Mouse (Mus musculus) hindbrain, embryonic 15.5 days (tissue): ENCODE results near the gene Mcu. TPM values are rescaled to one million over a fixed set of nuclear protein-coding genes. Genes with fewer than 3 reads are reported as not detected.

Experiments used
- ATAC-seq: fragments of 200-750 bp; cut with Nextera tagmentation; 2 replicates; pipeline ENCODE4 v1.8.0; 2017; ENCODE audit warnings: low read depth, moderate number of reproducible peaks, moderate TSS enrichment; ENCODE audit not compliant: low FRiP score
- H3K27ac ChIP-seq: fragments of 300-500 bp; sonication (generic); replicated peaks from 2 replicates; pipeline ENCODE4 v1.5.1; 2015; ENCODE audit warnings: mild to moderate bottlenecking, inconsistent platforms
- H3K27me3 ChIP-seq: fragments of 300-500 bp; sonication (generic); 2 replicates; pipeline ENCODE4 v1.6.1; 2015; ENCODE audit warnings: control low read depth, inconsistent platforms
- H3K36me3 ChIP-seq: fragments of 300-500 bp; sonication (generic); 2 replicates; pipeline ENCODE4 v1.6.1; 2015; ENCODE audit warnings: control low read depth, inconsistent platforms
- H3K4me1 ChIP-seq: fragments of 300-500 bp; sonication (generic); replicated peaks from 2 replicates; pipeline ENCODE4 v1.6.1; 2015; ENCODE audit warnings: control low read depth, inconsistent platforms
- H3K4me2 ChIP-seq: fragments of 300-500 bp; sonication (generic); 2 replicates; pipeline ENCODE4 v1.6.1; 2015; ENCODE audit warnings: moderate library complexity, mild to moderate bottlenecking, inconsistent platforms
- H3K4me3 ChIP-seq: fragments of 300-500 bp; sonication (generic); 2 replicates; pipeline ENCODE4 v1.5.1; 2015; ENCODE audit warnings: mild to moderate bottlenecking, inconsistent platforms
- H3K9ac ChIP-seq: fragments of 300-500 bp; sonication (generic); 2 replicates; pipeline ENCODE4 v1.6.1; 2015; ENCODE audit warnings: inconsistent platforms
- H3K9me3 ChIP-seq: fragments of 300-500 bp; sonication (generic); 2 replicates; pipeline ENCODE4 v1.6.1; 2016; ENCODE audit warnings: control low read depth, inconsistent platforms
- WGBS: fragments of 180-500 bp; shearing (Covaris S2); methylation state at CpG from one replicate; pipeline ENCODE4 v1.1.7; 2015; 5-methylcytosine and 5-hydroxymethylcytosine counted together
- polyA plus RNA-seq: library from polyadenylated mRNA; unstranded; fragments of >200 nt; fragmentation: Nextera tagmentation; extraction: Ambion mirVana; gene quantifications from 2 replicates; pipeline ENCODE4 v1.2.1, GENCODE M21; 2015

Mcu gene
- polyA plus RNA-seq, 1 experiment from 2014 or later = 34.6 TPM

DNA sequence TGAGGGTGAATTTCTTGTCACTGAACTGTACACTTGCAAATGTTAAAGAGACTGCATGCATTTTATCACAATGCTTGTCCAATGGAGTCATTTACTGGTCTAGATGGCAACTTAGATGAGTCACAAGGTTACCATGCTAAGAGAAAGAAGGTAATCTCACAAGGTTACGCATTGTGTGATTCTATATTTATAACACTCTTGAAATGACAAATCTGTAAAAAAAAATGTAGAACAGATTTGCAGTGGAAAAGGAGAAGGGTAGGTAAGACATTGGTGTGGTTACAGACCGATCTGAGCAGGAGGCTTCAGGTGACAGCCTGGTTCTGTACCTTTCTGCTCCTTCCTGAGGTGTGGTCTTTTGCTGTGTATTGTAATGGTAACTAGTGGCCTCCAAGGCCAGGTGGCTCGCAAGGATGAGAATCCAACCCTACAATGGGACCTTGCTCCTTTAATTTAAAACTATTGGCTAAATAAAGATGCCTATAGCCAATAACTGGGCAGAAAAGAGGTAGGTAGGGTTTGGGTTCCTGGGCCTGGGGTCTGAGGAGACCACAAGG is 35.8 kb downstream of the Mcu start:
- no peak for ATAC-seq
- Histone ChIP-seq H3K4me1 (peaks cover 7% of the 10 kb centered on the region), H3K9ac (no peak overlapping the region), H3K9me3 (no peaks in the 10 kb centered on the region), H3K4me2 (no peak overlapping the region), H3K36me3 (no peaks in the 10 kb centered on the region), H3K27me3 (no peaks in the 10 kb centered on the region), H3K27ac (no peak overlapping the region), H3K4me3 (no peak overlapping the region)
- WGBS = 95% methylated on average over 3 of the region's 3 CpGs

DNA sequence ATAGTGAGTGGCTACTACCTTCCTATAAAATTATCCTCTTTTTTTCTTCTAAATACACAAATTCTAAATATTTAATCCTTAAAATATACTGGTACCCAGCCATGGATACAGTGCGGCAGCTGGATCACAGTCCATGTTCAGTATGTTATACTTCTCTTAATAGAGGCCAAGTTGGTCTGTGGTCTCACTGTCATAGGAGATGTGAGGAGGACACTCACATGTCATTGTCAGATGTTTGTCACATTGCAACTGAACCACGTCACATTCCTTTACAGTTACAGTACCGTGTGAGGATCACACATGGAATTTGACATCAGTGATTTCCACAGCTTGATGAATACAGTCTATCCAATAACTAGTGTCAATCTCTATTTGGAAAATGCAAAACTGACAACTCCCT is 36.8 kb downstream of the Mcu start:
- peaks cover 7% of the 10 kb centered on the region for H3K4me1 ChIP-seq
- no peaks in the 10 kb centered on the region for H3K36me3 ChIP-seq
- H3K4me2 ChIP-seq = no peak overlapping the region
- 92% methylated on average over 3 of the region's 3 CpGs for WGBS
- no peaks in the 10 kb centered on the region for H3K9me3 ChIP-seq
- no peak overlapping the region for H3K27ac ChIP-seq
- ATAC-seq = no peak
- no peak overlapping the region for H3K9ac ChIP-seq
- H3K27me3 ChIP-seq = no peaks in the 10 kb centered on the region
- H3K4me3 ChIP-seq = no peak overlapping the region

DNA sequence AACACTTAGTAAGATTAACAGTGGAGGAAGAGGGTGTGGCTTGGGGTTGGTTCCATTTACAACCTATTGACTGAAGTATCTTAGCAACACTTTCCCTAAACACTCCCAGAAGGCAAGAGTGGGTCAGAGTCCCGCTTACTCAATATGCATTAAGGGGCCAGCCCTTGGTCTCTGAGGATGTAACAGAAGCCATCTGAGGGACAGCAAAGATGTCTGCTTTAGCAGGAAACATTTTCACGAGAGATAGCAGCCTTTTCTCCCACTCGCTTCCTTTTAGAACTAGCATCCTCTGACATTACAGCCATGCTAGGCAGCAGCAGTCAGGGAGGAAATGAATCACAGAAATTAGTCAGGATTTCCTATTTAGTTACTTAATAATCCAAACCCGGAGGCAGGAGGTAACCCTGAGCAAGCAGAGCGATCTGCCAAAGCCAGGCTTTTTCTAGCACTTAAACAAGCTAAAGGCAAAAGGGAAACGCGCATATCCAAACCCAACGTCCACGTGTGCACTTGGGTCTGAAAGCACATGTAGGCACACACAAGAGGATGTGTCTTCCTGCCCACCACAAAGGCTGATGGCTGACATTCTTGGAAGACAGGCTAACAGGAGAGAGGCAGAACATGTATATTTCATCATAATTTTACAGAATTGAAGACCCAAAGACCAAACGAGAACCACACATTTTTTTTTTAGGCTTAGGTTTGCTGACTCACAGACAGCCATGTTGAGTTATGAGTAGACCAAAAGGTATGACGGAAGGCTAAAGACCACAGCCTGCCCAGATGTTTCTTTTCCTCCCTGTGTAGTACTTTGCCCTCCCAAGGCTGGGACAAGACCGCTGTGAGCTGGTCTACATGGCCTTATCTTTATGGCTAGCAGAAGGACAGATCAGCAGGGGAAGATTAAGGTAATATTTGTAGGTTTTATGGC is 38.4 kb downstream of the Mcu start:
- Histone ChIP-seq H3K27me3 (no peaks in the 10 kb centered on the region), H3K36me3 (no peaks in the 10 kb centered on the region), H3K27ac (0 out of 2 replicates have a peak overlapping the region, but pooled peaks have one; percentile 22), H3K9ac (no peak overlapping the region), H3K9me3 (peaks cover under 1% of the 10 kb centered on the region; the same call in 1 of the 2 replicates), H3K4me3 (no peak overlapping the region), H3K4me1 (peaks cover 7% of the 10 kb centered on the region), H3K4me2 (no peak overlapping the region)
- 59% methylated on average over 12 of the region's 12 CpGs for WGBS
- no peak for ATAC-seq

DNA sequence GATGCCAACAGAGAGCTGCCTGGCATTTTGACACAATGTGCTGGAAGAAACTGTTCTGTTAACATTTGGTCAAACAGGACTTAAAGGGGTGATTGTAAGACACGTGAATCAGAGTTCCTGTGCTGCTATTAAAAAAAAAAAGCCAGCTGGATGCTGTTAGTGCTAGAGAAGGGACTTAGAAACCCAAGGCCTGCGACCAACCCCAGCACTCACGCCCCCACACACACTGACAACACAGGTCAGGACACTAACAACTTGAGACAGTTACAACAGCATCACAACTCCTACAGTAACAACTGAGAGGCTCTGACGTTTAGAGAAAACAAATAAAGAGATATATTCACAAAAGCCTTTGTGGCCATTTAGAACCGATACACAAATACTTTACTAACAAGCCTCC is 40.2 kb downstream of the Mcu start:
- Histone ChIP-seq H3K27me3 (no peaks in the 10 kb centered on the region), H3K4me3 (no peak overlapping the region), H3K27ac (no peak overlapping the region), H3K4me1 (peaks cover 7% of the 10 kb centered on the region), H3K9me3 (peaks cover 6% of the 10 kb centered on the region; the same call in 1 of the 2 replicates), H3K36me3 (no peaks in the 10 kb centered on the region), H3K9ac (no peak overlapping the region), H3K4me2 (no peak overlapping the region)
- no peak for ATAC-seq
- WGBS = 58% methylated on average over 5 of the region's 5 CpGs

DNA sequence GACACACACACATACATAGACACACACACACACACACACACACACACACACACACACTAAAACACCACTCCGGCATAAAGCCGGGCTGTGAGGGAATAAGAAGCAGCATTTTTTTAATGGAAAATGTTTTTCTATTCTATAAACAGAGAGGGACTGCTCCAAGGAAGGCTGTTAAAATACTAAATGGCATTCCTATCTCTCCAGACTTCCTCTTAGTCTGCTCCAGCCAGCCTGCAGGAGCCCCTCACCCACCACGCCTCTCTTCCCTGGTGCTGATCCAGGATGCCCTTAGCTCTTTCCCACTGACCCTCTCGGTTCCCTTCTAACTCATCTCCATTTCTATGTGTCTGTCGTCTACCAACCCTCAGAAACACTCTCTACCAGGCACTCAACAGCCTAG is 44.5 kb downstream of the Mcu start:
- Histone ChIP-seq H3K9ac (no peak overlapping the region), H3K27ac (no peak overlapping the region), H3K4me2 (no peak overlapping the region), H3K36me3 (no peaks in the 10 kb centered on the region), H3K4me3 (no peak overlapping the region), H3K9me3 (peaks cover 6% of the 10 kb centered on the region; the same call in 1 of the 2 replicates), H3K27me3 (no peaks in the 10 kb centered on the region), H3K4me1 (no peaks in the 10 kb centered on the region)
- WGBS = 94% methylated on average over 5 of the region's 5 CpGs
- ATAC-seq = no peak

DNA sequence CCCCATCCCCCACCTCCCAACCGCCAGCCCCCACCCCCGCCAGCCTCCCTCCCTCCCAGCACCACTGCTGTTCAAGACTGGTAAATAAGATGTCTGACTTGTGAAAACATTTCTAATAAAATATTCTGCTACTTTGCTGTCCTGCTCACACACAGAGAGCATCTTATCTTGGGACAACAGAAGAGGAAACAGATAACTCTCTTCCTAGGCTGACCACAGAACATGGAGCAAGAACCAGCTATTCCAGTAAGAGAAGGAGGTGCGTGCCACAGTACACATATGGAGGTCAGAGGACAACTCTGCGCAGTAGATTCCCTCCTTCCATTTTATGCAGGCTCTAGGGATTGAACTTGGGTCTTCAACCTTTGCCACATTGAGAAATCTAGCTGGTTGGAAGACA is 45.2 kb downstream of the Mcu start:
- Histone ChIP-seq H3K4me2 (no peak overlapping the region), H3K4me3 (no peak overlapping the region), H3K27me3 (no peaks in the 10 kb centered on the region), H3K9ac (no peak overlapping the region), H3K27ac (no peak overlapping the region), H3K4me1 (no peaks in the 10 kb centered on the region), H3K9me3 (peaks cover 6% of the 10 kb centered on the region; the same call in 1 of the 2 replicates), H3K36me3 (no peaks in the 10 kb centered on the region)
- 87% methylated on average over 4 of the region's 4 CpGs for WGBS
- no peak for ATAC-seq

DNA sequence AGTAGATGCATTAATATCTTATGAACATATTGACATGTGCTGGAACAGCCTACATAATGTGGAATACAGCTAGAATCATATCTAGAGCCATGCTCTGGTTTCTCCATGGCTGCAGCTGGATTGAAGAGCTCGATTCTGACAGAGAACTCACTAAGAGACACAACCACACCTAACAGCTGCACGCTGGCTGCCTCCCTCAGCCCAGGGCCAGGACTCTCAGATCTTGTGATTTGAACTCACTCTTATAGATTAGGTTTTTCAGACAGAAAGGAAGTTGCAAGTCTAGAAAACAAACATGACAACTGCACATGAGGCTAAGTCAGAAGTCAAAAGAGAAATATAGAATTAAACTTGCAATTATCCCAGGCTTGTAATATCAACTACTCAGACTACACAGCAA is 45.7 kb downstream of the Mcu start:
- Histone ChIP-seq H3K36me3 (no peaks in the 10 kb centered on the region), H3K9ac (no peak overlapping the region), H3K4me2 (no peak overlapping the region), H3K27me3 (no peaks in the 10 kb centered on the region), H3K4me1 (no peaks in the 10 kb centered on the region), H3K27ac (no peak overlapping the region), H3K9me3 (peaks cover 6% of the 10 kb centered on the region; the same call in 1 of the 2 replicates), H3K4me3 (no peak overlapping the region)
- ATAC-seq = no peak
- 77% methylated on average over 2 of the region's 2 CpGs for WGBS

DNA sequence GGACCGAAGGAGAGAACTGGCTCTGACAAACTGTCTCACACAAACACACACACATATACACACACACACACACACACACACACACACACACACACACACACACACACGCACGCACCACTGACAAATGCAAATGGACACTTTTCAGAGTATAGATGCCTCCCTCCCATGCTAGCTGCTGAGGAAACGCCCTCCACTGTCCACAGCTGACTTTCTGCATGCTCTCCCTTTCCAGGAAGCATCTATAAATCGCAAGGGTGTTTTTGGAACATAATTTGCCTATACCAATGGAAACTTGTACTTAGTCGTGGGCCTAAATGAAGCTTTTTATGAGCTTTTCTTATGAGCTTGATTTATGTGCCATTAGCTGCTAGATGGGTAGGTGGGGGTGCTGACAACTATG is 46.1 kb downstream of the Mcu start:
- Histone ChIP-seq H3K9me3 (peaks cover 6% of the 10 kb centered on the region; the same call in 1 of the 2 replicates), H3K36me3 (no peaks in the 10 kb centered on the region), H3K27ac (no peak overlapping the region), H3K4me2 (no peak overlapping the region), H3K4me3 (no peak overlapping the region), H3K4me1 (no peaks in the 10 kb centered on the region), H3K27me3 (no peaks in the 10 kb centered on the region), H3K9ac (no peak overlapping the region)
- no peak for ATAC-seq
- WGBS = 87% methylated on average over 6 of the region's 6 CpGs

DNA sequence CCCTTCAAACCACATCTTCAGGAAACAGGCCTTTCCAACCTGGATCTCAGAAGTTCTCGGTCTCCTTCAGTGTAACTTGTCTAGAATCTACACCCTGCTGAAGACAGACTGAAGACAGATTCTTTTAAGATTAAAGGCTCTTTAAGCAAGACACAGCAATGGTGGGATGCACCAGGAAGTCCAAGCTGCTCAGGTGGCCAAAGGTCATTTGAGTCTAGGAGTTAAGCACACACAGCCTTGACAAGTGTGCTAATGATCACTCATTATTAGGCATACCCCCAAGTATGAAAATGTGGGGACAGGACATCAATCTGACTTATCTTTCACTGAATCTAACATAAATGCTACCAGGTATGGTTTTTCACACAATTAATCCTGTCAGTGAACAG is 47.0 kb downstream of the Mcu start:
- Histone ChIP-seq H3K27ac (no peak overlapping the region), H3K9me3 (peaks cover 6% of the 10 kb centered on the region; the same call in 1 of the 2 replicates), H3K4me1 (no peaks in the 10 kb centered on the region), H3K4me3 (no peak overlapping the region), H3K36me3 (no peaks in the 10 kb centered on the region), H3K27me3 (no peaks in the 10 kb centered on the region), H3K4me2 (no peak overlapping the region), H3K9ac (no peak overlapping the region)
- no peak for ATAC-seq
- 85% methylated on average over 1 of the region's 1 CpGs for WGBS

DNA sequence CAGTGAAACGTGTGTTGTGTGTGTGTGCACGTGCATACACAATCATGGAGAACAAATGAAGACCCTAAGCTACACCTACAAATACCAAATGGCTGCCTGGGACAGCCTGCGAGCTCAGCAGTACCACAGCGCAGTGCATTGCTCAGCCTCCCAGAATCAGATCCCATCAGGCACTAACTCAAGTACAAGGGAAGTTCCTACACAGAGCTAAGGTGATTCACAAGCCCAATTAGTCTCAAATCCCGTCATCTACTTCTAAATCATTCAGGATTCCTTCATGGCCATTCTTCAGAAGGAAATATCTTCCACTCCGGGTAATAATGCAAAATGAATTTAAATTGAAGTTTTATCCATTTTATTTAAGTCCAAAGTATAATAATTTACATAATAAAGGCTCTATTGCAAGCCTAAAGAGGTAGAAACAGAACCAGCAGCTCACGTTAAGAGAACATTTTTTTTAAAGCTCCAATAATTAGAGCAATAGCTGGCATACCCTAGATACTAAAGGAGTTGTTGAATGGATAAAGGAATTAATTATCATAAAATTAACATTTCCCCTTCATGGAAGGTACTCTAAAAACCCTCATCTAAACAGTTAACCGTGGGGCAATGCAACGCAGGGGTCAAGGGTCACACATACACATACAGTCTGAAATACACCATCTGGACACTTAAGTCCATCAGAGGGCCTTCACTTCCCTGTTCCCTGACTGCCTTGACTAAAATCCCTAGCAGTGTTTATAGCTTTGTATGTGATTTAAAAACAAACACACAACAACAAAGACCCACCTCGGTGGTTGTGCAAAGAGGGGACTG is 47.6 kb downstream of the Mcu start:
- no peaks in the 10 kb centered on the region for H3K27me3 ChIP-seq
- H3K9ac ChIP-seq = no peak overlapping the region
- no peaks in the 10 kb centered on the region for H3K36me3 ChIP-seq
- ATAC-seq = no peak
- WGBS = 65% methylated on average over 10 of the region's 10 CpGs
- no peak overlapping the region for H3K4me3 ChIP-seq
- no peak overlapping the region for H3K4me2 ChIP-seq
- peaks cover 6% of the 10 kb centered on the region; the same call in 1 of the 2 replicates for H3K9me3 ChIP-seq
- H3K27ac ChIP-seq = no peak overlapping the region
- H3K4me1 ChIP-seq = no peaks in the 10 kb centered on the region

DNA sequence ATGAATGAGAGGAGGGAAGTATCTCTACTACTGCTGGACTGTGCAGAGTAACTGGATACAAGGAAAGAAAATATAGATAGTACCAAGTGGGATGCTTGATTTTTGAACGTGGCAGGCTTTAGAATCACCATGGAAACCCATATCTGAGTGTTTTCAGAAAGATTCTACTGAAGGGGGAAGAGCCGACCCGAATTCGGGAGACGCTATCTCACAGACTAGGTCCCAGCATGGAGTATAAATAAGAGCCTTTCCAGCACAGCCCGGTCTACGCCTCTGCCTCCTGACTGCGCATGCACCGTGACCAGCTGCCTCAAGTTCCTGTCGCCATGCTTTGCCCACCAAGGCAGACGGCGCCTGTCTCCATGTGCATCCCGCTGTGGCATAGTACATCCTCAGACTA is 49.5 kb downstream of the Mcu start:
- no peak overlapping the region for H3K4me2 ChIP-seq
- H3K9me3 ChIP-seq = no peaks in the 10 kb centered on the region
- no peak overlapping the region for H3K4me3 ChIP-seq
- 95% methylated on average over 13 of the region's 13 CpGs for WGBS
- ATAC-seq = no peak
- H3K27me3 ChIP-seq = no peaks in the 10 kb centered on the region
- no peak overlapping the region for H3K9ac ChIP-seq
- H3K36me3 ChIP-seq = no peaks in the 10 kb centered on the region
- H3K27ac ChIP-seq = no peak overlapping the region
- no peaks in the 10 kb centered on the region for H3K4me1 ChIP-seq

DNA sequence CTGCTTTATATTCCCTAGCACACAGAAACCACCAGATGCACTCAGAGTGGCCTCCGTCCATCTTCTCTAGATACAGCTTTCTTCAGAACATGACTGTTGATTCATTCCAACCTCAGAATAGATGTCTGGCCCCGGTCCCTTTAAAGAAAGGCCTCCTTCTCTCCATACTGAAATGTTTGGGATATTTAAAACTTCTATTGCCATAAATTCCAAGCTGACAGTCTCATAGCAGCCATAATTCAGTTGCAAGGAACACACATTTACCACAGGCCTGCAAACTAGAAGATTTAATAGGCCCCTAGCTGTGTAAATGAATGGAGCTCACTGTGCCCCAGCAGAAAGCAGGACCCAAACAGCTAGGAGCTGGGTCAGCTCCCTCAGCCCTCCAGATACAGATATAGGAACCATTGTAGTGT is 50.5 kb downstream of the Mcu start:
- no peaks in the 10 kb centered on the region for H3K27me3 ChIP-seq
- H3K9me3 ChIP-seq = no peaks in the 10 kb centered on the region
- no peaks in the 10 kb centered on the region for H3K4me1 ChIP-seq
- H3K36me3 ChIP-seq = no peaks in the 10 kb centered on the region
- no peak overlapping the region for H3K4me3 ChIP-seq
- no peak overlapping the region for H3K4me2 ChIP-seq
- H3K27ac ChIP-seq = no peak overlapping the region
- ATAC-seq = no peak
- H3K9ac ChIP-seq = no peak overlapping the region
- WGBS = 68% methylated on average over 2 of the region's 2 CpGs
